Mouse (Mus musculus) R1 (cell line): ENCODE data around the gene Atr.

ENCODE experiments used
- DNase-seq: peaks from one replicate; pipeline ENCODE4 v3.0.0-alpha.2; 2018; ENCODE audit warnings: low read depth, low spot score

Gene Atr

GRCm38 (mm10) chr9:95932855-95933254 lies 75.5 kb downstream of the Atr start:
- DNase-seq: peak; percentile 47

- peak; percentile 11 for DNase-seq
These were observed 96.3 kb downstream of the Atr start for GRCm38 (mm10) chr9:95953658-95954057.

- DNase-seq: no peak
These were observed 96.8 kb downstream of the Atr start for GRCm38 (mm10) chr9:95954226-95954584.

- peak; percentile 97 for DNase-seq
These were observed 97.4 kb downstream of the Atr start, which contains the start of gene Xrn1 for GRCm38 (mm10) chr9:95954585-95955461. TSS of gene Xrn1 (plus strand) at chr9:95954760.

- no peak for DNase-seq
These were observed 100.2 kb downstream of the Atr start for GRCm38 (mm10) chr9:95957611-95958010.

- no peak for DNase-seq
These were observed 100.8 kb downstream of the Atr start for GRCm38 (mm10) chr9:95958041-95958730.

- DNase-seq: peak; percentile 86
These were observed 101.3 kb downstream of the Atr start for GRCm38 (mm10) chr9:95958731-95959105.

- DNase-seq: no peak
These were observed 101.8 kb downstream of the Atr start for GRCm38 (mm10) chr9:95959246-95959645.

- DNase-seq: no peak
These were observed 102.5 kb downstream of the Atr start for GRCm38 (mm10) chr9:95959732-95960428.

- DNase-seq: no peak
These were observed 103.7 kb downstream of the Atr start for GRCm38 (mm10) chr9:95961058-95961457.

GRCm38 (mm10) chr9:95964037-95964436 lies 106.6 kb downstream of the Atr start:
- no peak for DNase-seq

- no peak for DNase-seq
These were observed 120.9 kb downstream of the Atr start for GRCm38 (mm10) chr9:95978279-95978678.

GRCm38 (mm10) chr9:95979896-95980295 lies 122.5 kb downstream of the Atr start:
- DNase-seq: peak; percentile 69

GRCm38 (mm10) chr9:95992255-95992654 lies 134.9 kb downstream of the Atr start:
- peak; percentile 52 for DNase-seq
